Mouse (Mus musculus): ENCODE measurements around the gene Bcas1.

The Bcas1 gene

DNA sequence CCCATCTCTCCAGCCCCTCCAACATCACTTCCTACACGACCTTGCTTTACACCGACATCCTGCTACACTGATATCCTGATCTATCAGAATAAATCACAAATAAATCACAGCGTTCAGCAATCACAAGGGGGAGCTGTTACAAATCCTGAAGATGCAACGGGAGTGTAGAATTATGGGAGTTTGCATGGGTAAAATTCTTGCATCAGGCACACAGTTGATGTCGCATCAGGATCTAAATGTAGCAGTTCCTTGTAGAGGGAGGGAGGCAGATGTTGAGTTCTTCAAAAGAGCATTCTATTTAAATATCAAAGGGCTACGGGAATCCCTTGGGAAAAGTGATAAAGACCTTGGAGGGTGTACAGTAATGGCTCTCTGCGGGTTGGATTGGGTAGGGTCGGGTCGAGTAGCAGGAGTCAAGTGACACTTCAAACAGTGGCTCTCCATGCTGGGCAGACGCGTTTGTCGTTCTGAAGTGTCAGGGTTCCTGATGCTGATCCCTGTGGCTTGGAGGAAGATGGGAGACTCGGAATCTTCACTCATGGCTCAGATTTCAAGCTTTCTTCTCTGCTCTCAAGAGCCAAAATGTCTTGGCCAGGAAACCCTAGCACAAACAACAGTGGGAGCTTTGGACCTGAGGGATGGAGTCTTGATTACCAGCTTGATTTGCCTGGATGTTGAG is 16.0 kb downstream of the Bcas1 start:
- no peak for DNase-seq

DNA sequence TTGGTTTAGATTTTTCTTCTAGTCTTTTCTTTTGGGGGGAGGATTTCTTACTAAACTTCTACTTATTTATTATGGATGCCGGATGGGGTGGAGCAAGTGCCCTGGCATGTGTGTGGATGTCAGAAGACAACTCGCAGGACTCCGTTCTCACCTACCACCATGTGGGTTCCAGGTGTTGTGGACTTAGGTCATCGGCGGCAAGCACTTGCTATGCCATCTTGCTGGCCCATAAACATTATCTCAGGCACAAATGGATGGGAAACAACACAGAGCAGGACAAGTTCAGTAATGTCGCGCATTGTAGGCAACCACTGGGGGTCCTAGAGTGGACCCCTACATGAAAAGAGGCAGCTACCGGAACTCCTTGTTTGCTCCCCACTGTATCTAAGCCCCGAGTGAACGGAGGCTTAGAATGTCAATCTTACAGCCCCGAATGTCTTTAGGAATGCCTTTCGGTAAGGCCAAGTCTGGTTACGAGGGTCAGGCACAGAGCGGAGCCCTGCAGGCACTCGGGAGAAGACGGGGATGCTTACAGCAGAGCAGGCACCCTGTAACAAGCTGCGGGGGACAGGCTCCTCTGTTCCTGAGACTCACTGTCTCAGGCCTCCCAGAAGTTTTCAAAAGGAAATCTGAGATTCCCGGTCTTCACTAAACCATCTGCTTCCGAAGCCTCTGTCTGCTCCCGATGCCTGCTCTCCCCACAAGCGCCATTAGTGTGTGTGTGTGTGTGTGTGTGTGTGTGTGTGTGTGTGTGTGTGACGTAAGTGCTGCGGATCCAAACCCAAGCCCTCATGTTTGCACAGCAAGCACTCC is 16.8 kb downstream of the Bcas1 start:
- DNase-seq = no peak

DNA sequence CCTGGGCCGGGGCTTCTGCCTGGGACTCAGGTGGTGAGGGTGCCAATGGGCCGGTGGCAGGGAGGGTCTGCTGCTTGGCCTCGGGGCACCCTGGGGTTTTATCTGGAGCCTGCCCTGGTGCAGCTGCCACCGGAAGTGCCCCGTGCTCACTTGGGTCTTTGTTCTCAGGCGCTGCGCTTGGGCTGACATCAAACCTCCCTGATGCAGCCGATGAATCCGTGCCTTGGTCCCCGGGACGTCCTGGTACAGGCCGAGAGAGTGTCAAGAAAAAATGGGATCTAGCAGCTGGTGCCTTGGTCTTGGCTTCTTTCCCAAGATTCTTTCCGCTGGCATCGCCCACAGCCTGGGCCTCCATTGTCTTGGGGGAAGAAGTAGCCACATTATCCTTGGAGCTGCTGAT is 21.2 kb downstream of the Bcas1 start:
- no peak for DNase-seq

DNA sequence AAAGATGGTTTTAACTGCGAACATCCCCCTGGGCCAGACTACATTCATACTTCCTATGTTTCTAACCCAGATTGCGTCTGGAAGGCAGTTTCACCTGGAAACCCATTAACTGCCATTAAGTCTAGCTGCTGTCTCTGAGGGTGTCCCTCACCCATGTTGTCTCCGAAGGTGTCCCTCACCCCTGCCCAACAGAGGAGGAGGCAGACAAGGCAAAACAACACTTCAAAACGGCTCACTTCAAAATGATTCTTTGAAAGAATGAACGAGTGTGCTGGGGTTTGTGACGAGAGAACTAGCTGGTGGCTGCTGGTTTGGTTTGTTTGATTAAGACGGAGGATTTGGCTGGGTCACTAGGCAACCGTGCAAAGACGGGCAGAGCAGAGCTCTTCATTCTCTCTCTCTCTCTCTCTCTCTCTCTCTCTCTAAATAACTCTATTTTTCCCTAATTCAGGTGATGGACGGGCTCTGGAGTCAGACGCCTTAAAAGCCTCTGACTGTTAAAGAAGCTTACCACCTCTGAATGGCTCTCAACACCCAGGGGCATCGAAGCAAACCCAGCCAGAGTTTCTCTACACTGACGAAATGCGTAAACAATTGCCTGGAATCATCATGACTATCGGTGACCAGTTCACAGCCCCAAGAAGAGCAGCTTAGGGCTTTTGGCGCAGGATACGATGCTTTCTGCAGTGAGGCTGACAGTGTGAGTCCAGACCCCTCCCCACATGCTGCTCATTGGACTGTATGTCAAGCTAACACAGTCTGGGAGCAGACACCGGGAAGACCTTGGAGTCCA is 22.7 kb downstream of the Bcas1 start:
- no peak for DNase-seq

DNA sequence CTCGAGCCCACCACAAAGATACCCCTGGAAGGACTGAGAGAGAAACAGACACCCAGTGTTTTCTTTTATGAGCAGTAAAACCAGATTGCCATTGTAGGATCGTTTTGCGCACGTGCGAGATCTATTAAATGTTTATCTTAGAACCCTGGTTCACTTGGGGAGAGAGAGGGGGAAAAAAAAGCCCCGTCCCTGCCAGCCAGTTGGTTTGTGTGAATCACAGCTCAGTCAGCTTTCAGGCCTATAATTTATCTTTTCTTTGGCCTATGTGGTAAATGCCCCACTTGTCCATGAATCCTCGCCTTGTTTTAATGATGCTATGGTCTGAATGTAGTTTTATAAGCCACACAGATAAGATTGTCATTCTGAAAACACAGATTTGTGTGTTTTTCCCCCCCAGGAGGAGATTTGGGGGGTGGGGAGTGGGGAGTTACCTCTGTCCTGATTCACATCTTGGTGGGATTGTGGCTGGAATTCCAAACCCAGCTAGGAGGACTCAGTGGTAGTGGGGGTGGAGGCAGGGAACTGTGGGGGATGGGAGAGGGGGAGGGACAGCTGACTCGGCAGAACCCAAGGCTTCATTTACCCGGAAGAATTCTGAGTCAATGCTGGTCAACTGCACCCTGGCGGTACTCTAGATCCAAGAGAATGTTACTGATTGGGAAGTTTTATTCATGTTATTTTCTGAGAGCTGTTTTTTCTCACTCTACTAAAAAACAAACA is 23.8 kb downstream of the Bcas1 start:
- DNase-seq = no peak

DNA sequence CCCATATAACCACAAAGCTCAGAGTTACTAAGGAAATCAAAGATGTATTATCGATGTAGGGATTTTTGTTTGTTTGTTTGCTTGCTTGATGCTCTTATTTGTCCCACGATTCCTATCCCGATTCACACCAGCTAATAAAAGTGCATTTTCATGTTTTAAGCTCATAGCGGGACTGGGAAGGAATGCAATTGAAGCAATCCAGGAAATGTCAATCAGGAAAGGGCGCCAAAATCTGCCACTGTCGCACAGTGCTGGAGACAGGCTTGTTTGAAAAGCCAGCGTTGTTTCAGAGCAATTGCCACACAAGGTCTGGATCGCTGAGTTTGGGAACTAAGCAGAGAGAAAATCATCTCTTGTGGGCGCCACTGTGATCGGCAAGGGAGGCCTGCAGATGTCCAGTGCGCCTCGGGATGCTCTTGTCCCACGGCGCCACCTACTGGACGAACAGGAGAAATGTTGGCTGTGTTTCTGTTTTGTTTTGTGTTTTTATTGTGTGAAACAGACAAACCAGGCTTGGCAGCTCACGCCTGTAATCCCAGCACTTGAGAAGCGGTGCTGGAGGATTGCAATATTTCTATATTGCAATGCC is 26.3 kb downstream of the Bcas1 start:
- DNase-seq = peak; percentile 60 to 68

DNA sequence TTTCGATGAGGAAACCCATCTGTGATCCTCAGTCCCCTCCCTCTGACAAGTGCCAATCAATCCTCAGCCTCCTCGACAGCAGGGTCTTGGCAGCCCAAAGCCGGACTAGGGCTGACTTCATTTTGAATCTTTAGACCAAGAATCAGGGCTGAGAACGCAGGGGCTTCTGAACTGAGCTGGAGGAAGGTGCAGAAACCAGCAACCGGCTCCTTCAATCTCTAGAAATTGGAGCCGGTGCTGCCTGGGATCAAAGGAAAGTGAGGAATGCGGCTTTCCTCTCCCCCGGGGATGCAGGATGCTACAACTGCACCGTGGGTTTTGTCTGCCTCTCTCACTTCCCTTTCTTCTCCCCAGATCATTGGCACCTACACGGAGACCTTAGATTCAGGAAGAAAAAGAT is 27.0 kb downstream of the Bcas1 start:
- no peak for DNase-seq

DNA sequence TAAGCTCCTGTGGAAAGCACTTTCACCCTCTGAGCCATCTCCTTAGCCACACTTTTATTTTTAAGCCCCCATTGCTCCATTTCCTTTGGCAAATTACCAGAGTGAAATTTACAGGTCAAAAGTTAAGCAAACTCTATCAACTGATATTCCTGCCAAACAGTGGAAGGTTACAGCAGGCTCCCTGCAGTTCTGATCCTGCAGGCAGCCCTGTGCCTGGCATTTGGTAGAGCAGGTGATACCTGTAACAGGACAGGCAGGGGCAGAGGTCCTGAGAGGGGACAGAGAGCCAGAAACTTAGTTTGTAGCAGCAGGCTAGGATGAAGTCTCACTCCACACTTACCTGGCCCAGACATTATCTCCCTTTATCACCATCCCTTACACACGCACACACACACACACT is 35.7 kb downstream of the Bcas1 start:
- no peak for DNase-seq

DNA sequence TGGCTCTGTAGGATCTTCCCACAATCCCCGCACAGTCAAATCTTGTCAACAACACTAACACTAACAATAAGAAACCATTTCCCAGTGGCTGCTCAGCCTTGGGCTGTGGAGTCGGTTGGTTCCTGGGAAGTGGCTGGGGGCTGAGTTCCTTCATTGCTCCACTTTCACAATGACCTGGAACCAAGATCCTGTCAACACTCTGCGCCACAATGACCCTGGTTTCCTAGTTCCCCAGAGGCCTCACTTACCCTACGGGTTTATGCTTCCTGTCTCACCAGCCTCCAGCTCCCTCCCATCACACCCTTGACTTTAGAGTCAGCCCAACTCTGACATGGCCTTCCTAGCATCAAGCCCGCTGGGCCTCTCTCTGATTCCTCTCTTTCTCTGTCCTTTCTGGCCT is 39.3 kb downstream of the Bcas1 start:
- DNase-seq = no peak

DNA sequence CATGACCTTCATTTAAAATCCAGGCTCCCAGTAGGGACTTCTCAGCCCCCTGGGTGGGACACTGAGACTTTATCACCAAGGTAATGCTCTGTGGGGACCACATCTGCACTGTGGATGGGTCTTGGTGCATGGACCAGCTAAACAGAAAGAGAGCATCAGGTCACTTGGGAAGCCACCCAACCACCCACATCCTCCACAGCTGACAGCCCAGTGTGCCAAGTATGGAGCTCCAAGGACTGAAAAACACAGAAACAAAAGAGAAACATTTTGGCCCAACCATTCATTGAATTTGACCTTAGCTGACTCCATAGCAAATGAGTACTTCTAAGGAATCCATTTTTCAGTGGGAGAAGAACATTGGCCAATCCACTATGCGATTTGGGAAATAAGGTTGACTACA is 42.1 kb downstream of the Bcas1 start:
- no peak for DNase-seq

DNA sequence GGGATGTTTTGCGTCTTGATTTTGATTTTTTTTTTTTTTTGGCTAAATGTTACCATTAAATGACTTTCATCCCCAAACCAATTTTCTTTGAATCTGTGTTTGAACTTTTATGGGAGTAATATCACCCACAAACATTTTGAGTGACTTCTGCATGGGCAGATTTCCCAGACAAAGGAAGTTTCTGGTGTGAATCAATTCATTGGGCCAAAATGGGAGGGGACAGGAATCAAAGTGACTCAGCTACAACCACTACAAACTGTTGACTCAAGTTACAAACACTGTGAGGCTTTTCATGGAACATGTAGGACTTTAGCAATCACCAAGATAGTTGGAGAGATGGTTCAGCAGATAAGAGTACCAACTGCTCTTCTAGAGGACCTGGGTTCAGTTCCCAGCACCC is 42.9 kb downstream of the Bcas1 start:
- peak in 1 of 2 experiments; percentile 28 for DNase-seq

DNA sequence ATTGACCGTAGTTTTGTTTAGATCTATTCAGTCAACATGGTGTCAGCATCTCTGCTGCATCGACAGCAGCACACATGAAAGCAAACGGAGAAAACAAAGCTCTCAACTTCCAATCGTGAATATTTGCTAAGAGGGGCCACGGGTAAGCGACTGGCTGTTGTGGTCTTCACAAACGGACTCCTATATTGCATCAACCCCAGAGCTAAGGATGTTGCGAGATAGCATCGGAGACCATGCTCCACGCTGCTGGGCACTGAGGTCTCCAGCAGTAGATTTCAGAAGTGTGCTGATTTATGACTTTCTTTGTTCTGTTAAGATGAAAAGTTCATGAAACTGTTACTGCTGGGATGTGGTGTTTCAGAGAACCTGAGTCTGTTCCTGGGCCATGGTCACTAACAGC is 54.3 kb downstream of the Bcas1 start:
- DNase-seq = no peak

DNA sequence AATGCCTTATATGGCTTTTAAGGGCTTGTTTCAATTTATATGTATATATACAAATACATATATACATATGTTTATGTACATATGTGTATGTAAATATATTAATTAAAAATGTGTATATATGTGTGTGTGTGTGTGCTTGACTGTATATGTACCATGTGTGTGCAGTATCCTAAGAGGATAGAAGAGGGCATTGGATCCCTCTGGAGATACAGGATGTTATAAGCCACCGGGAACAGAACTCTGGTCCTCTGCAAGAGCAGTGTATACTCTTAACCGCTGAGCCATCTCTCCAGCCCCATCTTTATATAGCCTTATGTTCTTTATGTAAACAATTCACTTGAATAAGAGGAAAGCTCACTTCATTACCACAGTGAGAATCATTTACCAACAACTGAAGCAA is 62.0 kb downstream of the Bcas1 start:
- no peak for DNase-seq

DNA sequence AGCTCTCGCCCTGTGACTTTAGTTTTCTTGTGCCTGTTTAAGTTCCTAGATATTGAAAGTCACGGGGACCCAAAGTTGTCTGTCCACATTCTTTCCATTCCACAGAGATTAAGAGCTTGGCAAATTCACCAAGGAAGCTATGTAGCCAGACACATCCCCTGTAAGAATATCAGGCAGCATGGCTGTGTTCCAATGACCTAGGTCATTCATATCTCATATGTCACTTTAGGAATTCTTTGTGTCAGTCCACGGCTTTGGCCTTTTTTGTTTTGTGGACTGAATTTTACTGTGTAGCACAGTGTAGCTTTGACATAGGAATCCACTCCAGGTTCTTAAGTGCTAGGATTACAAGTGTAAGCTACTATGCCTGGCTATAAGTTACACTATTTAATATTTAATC is 62.4 kb downstream of the Bcas1 start:
- DNase-seq = peak in 1 of 2 experiments; percentile 44

DNA sequence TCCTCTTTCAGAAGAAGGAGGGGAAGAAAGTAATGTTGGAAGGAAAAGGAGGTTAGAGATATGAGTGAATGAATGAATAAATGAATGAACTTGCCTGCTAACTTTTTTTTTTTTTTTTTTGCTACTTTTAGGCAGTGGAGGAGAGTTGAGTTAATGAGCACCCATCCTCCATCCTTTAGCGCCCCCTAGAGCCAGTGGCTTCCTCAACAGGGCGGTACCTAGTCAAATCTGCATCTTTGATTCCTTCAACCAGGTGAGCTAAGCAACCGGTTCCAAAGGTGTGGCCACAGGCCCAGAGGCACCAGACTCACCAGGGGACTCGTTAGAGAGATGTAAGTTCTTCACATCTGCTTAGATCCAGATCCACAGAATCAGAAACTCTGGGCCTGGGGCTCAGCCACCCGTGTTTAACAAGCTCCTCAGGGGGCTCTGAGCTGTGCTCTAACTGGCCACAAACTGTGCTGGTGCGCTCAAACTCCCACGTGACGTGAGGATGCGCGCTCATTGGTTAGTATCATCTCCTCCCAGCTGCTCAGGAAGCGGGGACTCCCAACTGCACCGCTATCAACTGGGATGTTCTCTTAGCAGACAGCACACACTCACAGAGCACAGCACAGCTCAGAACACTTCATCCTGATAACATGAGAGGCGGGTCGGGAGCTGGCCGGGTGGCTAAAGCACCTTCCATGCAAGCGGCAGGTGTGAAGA is 70.8 kb downstream of the Bcas1 start:
- DNase-seq = peak in 1 of 2 experiments; percentile 27

DNA sequence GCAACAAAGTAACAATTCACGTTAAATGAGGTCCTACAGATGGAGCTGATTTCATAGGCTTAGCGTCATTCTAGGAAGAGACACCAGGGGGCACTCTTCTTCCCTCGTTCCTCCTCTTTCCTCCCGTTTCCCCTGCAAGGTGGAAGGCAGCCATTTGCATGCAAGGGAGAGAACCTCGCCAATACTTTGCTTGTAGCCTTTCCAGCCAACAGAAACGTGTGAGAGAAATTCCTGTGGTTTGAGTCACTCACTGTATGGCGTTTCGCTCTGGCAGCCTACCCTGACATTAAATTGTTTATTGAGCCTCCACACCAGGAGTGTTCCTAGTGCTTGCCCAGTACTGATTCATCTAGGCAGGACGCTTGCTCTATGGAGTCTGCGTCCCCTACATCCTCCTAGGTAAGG is 72.7 kb downstream of the Bcas1 start:
- peak; percentile 65 to 81 for DNase-seq

DNA sequence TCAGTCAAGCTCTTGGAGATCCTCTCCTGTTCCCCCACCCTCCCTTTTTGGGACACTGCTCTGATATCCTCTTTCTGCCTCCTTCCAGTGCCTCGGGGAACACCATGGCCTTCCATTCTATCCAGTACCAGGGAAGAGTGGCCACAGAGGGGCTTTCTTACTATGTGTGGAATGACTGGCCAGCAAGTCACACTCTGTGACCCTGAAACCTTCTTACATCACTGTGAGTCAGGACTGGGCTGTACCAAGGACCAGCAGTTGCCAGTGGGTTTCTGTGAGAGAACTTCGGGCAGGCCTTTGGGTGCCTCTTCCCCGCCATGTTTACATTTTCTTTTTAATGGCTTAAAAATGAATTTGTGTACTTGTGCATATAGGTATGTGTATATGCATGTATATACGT is 75.4 kb downstream of the Bcas1 start:
- DNase-seq = no peak

DNA sequence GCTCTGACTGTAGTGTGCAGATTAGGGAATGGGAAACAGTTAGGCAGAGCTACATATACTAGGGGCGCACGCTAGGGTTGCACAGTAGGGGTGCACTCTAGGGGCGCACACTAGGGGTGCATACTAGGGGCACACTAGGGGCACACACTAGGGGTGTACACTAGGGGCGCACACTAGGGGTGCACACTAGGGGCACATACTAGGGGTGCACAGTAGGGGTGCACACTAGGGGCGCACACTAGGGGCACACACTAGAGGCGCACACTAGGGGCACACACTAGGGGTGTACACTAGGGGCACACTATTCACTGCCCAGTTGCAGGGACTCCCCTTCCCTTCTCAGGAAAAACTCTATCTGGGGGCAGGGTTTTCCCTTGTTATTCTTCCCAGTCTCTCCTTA is 75.8 kb downstream of the Bcas1 start:
- DNase-seq = no peak

DNA sequence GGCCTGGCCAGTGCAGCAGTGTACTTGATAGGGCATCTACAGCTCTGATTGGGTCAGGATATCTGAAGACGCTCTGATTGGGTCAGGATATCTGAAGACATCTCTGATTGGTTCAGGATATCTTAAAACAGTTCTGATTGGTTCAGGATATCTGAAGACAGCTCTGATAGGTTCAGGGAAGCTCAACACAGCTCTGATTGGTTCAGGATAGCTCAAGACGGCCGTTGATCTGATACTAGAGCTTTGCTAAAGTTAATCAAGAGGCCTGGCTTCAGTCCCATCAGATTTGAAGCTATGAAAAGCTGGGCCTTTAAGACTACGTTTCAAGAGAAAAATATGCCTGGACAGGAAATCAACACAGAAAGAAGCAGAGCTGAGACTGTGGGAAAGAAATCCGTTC is 77.9 kb downstream of the Bcas1 start:
- DNase-seq = no peak

DNA sequence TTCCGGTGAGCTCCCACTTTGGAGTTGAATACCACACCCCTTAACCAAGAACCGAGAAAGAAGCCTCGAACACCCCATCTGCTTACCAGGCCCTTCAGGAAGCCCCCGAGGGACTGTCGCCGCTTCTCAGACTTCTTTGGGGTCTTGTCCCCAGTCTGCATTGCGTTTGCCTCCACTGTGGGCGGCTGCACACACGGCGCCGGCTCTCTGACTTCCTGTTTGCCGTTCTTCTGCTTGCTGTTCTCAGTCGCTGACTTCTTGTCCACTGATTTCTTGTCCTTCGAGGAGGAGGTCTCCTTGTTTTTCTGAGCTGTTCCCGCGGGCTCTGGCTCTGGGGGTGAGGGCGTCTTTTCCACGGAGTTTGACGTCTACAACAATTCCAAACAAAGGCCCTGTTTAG is 78.5 kb downstream of the Bcas1 start:
- no peak for DNase-seq

DNA sequence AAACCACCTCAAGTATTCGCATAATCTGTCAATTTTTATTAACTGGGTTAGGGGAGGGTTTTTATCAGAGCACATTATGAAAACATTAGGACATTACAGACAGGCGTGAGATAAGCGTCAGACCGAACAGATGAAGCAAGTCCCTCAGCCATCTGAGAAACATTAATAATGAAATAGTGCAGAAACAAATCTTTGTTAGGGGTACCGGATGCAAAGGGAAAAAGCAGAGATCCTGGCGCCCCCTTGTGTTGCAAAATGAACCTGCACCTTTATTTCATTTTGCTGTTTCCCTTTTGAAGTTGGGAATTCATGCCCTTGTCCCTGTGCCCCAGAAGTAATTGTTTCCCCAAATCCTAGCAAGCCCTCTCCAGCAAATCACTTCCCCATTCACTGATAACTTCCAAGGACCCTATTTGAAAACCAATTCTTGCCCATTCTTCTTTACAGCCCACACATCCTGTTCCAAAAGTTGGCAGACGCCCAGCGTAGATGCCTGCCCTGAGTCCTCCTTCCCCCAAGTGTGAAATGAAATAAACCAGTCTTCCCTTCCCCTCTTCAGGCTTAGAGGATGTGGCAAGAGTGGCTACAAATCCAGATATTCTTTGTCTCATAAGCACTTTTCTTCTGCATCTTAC is 80.4 kb downstream of the Bcas1 start:
- peak; percentile 37 to 46 for DNase-seq

DNA sequence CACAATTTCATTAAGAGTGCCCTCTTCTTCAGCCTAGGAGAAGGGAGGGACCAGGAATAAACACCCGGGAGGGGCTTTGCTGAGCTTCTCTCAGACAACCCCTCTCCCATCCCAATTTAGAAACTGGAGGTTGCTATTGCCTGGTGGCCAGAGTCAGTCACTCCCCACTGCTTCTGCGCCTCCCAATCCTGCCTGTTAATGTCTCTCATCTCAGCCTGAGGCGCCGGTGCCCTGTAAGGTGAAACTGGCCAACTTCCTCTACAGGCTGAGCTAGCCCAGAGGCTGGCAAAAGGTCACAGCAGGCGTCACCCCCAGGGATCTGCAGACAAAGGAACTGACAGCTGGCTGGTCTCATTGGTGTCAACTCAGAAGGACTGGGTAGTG is 82.2 kb downstream of the Bcas1 start:
- peak; percentile 65 to 67 for DNase-seq
